Mouse (Mus musculus): ENCODE data around the gene Mcf2.

Mcf2 gene

DNA sequence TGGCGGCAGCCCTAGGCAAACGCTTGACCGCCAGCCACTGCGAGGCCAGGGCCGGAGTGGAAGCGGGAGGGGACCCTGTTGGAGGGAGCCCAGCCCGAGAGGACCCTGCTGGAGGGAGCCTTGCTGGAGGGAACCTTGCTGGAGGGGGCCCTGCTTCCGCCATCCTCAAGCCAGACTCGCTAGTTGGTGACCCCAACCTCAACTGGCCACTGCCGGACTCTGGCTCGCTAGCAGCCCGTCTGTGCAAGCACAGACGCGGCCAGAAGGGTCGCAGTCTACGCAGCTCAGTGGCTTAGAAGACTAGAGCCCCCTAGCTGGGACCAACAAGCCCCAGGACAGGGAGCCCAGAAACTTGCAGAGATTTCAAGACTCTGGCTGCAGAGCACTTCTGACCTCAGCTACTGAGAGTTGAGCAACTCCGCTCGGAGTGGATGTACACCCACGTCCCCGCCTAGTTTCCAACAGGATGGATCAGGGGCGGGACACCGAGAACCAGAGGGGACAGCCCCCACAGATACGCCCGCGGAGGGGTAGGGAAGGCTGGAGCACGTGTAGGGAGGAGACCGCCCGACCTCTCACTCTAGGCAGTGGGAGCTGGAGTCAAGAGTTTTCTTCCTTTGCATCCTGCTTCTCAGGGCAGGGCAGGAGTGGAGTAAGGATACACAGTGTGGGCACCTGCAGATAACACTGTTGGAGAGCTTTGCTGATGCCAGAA is at the start of gene Mcf2:
TSS of gene Mcf2 (minus strand) at position 346 of the 715 bp plus-strand sequence.
- DNase-seq (ENCODE audit: low read depth), result no peak

DNA sequence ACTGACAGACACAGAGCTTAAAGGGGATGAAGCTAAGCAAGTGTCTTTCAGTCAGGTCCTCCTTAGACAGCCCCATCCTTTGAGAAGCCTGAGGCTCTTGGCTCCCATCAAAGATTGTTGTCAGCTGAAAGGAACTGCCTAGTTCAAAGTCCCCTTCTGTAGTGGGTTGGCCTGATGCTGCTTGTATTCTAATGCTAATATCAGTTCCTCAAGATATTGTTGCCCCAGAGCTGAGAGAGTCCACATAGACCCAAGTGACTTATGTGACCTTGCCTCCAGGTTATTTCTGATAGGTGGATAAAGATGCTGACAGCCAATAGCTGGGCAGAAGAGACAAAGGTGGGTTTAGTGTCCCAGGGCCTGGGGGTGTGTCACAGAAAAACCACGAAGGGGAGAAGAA is 8.8 kb upstream of the Mcf2 start:
- no peak for DNase-seq (ENCODE audit: low read depth)

DNA sequence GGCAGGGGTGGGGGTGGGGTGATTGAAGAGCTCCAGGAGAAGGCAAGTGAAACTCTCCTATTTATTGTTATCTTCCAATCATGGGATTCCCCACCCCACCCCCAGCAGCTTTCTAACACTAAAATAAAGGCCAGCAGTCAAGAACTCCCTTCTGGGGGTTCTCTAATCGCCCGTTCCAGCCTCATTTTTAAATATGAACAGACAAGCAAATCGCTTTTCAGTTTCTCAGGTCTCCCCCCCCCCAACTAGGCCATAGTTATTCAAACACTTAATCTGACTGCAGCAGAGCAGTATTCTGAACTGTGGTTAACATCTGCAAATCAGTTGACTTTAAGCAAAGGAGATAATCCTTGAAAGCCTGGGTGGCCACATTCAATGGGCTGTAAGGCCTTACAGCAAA is 3.7 kb upstream of the Mcf2 start:
- no peak for DNase-seq (ENCODE audit: low read depth)

DNA sequence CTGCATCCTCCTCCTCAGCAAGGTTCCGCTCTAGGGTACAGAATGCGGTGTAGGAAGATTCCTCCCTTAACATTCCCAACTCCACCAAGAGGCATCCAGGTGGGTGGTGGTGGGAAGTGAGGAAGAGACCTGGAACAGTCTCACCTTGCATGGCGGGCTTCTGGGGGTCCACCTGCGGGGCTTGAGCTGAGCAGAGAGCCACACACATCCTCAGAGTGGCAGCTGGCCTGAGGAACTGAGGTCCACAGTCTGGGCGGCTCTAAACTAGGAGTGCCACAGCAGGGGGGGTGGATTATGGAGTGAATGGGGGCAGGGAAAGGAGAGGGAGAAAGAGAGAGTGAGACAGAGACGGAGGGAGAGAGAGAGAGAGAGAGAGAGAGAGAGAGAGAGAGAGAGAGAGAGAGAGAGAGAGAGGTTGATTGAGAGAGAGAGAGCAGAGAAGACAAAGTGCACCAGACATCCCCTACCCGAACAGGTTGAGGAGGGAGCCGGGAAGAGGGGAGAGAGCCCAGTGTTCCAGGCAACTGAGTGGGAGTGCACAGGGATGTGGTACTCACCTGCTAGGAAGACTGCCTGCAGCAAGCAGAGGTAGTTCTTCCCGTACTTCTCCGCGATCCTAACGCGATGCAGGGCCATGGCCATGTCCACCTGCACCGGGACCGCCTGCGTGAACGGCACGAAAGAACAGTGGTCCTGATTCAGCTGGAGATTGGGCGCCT is 705 bp downstream of the Mcf2 start:
- no peak for DNase-seq (ENCODE audit: low read depth)

DNA sequence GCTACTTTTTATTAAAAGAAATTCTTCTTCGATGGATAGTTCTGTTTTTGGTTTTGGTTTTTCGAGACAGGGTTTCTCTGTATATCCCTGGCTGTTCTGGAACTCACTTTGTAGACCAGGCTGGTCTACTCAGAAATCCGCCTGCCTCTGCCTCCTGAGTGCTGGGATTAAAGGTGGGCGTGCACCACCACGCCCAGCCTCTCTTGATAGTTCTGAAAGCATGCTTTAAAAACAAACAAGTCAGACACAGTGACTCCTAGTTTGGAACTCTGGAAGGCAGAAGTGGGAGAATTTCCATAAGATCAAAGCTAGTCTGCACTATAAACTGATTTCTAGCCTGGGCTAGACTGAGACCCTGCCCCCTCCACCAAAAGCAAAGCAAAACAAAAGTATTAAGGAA is 8.8 kb downstream of the Mcf2 start:
- no peak for DNase-seq (ENCODE audit: low read depth)

DNA sequence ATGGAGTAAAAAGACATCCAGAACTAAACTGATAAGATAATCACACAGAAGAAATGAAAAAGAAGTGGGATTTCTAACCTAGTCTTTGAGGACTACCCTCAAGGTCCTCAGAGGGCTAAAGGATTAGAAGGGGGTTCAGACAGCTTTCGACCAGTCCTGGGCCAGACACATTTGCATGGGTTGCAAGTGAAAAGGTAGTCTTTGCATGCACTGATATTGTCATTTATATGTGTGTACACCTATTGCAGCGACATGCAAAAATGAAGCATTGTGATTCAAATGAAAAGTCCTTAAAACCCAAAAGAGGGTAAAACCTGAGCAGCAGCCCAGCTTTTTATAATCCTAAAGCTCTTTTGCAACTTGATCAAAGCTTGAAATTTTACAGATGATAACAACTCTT is 9.4 kb downstream of the Mcf2 start:
- no peak for DNase-seq (ENCODE audit: low read depth)

DNA sequence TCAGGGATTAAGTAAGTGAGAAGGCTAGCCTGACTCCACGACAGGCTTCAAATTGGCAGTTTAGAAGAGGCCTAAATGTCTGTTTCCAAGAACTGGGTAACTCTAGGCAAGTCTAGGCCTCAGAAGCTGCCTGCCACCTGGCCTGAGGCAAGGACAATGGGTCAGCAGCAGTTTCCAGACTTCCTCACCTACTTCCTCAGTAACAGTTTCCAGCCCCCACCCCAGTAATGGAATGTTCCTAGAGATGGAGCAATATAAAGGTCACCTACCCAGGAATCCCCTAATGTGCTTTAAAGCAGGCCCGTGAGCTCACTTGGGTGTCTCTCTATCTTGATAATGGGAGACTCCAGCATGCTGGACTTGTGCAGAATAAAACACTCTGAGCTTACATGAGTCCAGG is 10.1 kb downstream of the Mcf2 start:
- DNase-seq (ENCODE audit: low read depth), result no peak

DNA sequence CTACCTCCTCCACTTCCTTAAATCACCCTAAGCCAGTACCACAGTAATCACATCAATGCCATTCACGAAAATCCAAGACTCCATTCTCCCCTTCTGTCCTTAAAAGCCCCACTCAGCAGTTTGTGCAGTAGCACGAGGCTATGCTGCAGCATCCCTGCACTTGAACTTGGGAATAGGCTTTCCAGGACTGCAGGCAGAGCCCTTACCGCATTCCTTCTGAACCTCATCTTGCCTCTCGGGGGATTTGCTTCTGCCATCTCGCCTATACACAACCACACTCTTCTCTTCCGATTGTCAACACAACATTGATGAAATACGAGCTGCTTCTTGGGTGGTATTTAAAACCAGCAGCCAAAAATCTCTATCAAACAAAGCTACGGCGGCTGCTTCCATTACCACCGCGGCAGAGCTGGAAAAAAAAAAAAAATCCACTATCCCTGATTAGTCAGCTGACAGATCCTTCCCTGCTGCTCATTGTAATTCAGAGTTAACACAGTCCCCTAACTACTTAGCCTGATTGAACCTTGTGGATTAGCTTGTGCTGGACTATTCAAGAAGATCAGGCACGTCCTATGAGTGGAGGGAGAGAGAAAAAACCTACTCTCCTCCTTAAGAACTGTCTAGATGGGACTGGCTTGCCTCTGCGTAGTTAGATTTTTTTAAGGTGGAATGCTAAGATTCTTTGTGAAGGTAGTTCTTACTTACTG is 31.5 kb downstream of the Mcf2 start:
- DNase-seq (ENCODE audit: low read depth), result no peak

DNA sequence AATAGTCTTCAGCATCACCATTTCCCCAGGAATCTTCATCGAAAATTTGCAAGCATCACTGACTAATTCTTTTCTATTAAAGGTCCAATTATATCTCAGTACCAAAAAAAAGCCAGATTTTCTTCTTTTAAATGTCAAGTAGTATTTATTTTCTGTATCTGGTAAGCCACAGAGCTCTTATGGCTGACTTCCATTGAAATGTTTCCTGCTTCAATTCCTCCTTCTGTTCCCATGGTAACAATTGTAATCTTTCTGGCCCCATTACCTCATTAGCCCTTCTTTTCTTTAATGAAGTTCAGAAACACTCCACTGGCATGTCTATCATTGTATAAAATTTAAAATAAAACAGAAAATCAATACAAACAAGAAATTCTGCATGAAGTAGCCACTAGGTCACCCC is 103.5 kb downstream of the Mcf2 start:
- DNase-seq (ENCODE audit: low read depth), result no peak

DNA sequence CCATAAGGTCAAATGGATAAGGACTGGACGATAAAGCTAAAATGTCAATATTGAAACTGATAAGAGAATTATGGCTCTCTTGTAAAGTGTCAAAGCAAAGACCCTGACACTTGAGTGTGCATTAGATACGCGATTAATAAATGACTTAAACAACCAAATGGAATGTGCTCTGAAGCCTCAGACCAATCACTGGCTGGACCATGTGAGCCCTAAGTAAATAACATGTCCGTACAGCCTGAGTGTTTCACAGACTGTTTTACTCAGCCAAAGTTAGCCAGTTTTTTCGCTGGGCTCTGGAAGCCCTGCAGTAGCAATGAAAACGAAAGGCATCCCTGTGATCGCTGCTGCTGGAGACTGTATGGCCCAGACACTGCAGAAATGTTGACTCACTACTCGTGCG is 123.7 kb downstream of the Mcf2 start:
- no peak for DNase-seq (ENCODE audit: low read depth)

DNA sequence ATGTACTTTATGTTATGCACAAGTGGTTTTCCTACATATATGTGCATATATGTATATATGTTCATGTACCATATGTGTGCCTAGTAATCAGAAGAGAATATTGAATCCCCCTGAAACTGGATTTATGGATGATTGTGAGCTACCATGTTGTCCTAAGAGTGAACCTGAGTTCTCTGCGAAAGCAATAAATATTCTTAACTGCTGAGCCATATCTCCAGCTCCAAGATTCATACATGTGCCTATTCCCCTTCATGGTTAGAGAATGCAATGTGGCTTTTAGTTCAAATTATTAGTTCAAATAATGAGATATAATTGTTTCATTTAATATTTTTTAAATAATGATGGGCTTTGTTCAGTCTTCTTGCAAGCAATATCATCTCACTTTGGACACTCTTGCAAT is 124.1 kb downstream of the Mcf2 start:
- DNase-seq (ENCODE audit: low read depth), result no peak

DNA sequence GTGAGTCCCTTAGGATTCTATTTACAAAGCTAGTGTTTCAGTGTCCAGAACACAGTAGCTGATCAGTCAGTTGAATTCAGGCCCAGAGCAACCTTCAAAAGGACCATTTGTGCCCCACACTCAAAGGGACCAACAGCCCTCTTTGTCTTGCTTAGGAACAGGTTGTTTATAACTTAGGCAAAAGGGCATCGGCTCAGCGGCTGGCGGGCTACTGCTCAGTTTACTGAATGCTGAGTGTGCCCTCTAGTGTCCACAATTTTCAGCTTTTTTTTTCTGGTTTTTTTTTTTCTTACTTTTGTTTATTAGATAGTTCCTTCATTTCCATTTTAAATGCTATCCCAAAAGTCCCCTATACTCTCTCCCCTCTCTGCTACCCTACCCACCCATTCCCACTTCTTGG is 152.2 kb downstream of the Mcf2 start:
- DNase-seq (ENCODE audit: low read depth), result peak; percentile 40

DNA sequence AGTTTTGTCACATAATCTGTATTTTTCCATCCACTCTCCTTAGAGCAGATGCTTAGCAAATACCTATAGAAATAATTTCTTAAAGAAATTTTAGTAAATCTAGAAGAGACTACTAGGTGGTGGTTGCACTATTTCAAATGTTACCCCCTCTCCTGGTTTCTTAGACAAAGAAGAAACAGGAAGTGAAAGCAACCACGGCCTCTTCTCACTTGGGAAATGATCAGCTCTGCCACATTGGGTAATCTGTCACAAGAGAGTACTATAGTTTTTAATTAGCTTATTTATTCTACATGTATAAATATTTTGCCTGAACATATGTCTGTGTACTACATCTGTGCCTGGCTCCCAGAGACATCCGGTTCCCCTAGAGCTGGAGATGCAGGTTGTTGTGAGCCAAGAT is 157.3 kb downstream of the Mcf2 start:
- peak; percentile 7 for DNase-seq (ENCODE audit: low read depth)

DNA sequence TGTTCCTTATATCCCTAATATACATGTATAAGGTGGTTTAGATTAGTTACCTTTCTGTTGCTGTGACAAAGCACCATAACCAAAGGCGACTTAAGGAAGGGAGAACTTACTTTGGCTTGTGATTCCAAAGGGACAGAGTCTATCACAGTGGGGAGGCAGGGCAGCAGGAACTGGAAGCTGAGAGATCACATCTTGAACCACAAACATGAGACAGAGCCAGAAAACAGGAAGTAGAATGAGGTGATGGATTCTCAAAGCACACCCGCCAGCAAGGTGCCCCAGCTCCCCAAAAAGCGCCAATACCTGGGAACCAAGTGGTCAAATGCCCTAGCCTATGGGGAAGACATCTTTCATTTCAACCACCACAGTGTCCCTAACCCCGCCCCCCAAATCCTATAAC is 157.9 kb downstream of the Mcf2 start:
- DNase-seq (ENCODE audit: low read depth), result peak; percentile 5

DNA sequence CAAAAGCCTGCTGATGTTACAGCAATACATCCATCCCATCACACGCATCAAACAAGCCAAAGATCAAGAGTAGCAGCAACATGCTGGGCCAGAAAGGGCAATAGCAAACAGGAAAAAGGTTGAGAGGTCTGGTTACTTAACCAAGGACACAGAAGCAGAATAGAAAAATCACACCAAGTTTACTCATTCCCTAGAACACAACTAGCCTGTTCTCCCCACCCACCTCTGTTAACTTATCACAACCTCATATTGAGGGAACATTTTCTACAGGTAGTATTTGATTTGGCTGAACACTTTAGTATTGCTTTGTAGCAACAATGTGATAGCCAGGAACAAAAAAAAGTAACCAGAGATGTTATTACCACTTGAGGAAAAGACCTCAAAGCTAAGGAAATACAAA is 164.3 kb downstream of the Mcf2 start:
- DNase-seq (ENCODE audit: low read depth), result no peak

DNA sequence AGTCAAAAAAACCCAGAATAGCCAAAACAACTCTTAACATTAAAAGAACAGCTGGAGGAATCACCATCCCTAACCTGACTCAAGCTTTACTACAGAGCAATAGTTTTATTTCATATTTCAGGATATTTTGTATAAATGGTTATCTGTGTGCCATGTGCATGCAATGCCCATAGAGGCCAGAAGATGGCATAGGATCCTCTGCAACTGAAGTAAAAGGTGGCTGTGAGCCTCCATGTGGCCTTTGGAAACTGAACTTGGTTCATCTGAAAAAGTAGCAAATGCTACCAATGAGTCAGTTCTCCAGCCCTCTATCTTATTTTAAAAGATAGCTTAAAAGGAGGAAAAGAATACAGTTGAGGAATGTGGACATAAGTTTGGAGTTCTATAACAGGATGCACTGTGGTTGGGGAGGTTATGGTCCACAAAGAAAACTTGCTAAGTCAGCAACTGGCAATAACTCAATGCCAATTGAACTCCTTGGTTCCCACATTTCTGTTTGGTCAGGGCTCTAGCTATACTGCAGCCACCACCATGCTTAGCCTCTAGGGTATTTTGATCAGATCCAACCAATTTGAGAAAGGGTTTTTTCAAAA is 165.7 kb downstream of the Mcf2 start:
- peak; percentile 61 for DNase-seq (ENCODE audit: low read depth)
